Mouse (Mus musculus): ENCODE results near the gene Prkn. TPM values are rescaled to one million over a fixed set of nuclear protein-coding genes. Genes with fewer than 3 reads are reported as not detected.

Prkn gene
- polyA plus RNA-seq, 1 experiment: 1.00 TPM

GRCm38 (mm10) chr17:12059041-12059440 lies 1218.9 kb downstream of the Prkn start:
- no peaks in the 10 kb centered on the region for H3K36me3 ChIP-seq (replicated peaks; ENCODE audit: low read length)
- no peak overlapping the region for H3K4me3 ChIP-seq (replicated peaks)
- no peaks in the 10 kb centered on the region for H3K27me3 ChIP-seq (replicated peaks)
- peaks cover 31% of the 10 kb centered on the region for H3K9me3 ChIP-seq
- H3K4me1 ChIP-seq: no peaks in the 10 kb centered on the region
- TF ChIP-seq GATA1 (IDR thresholded peaks at IDR 0.05; ENCODE audit: borderline replicate concordance, low read length): no peak
- TF ChIP-seq FLI1 (IDR thresholded peaks at IDR 0.05; ENCODE audit: low read length): no peak

GRCm38 (mm10) chr17:12061381-12061780 lies 1221.2 kb downstream of the Prkn start:
- Histone ChIP-seq H3K27me3 (replicated peaks) (no peaks in the 10 kb centered on the region), H3K9me3 (peaks cover 23% of the 10 kb centered on the region), H3K4me3 (replicated peaks) (no peak overlapping the region), H3K4me1 (no peaks in the 10 kb centered on the region), H3K36me3 (replicated peaks; ENCODE audit: low read length) (no peaks in the 10 kb centered on the region)
- no peak for TF ChIP-seq FLI1 (IDR thresholded peaks at IDR 0.05; ENCODE audit: low read length)

GRCm38 (mm10) chr17:12062861-12063260 lies 1222.7 kb downstream of the Prkn start:
- Histone ChIP-seq H3K4me3 (replicated peaks) (no peak overlapping the region), H3K36me3 (replicated peaks; ENCODE audit: low read length) (no peaks in the 10 kb centered on the region), H3K4me1 (no peaks in the 10 kb centered on the region), H3K27me3 (replicated peaks) (no peaks in the 10 kb centered on the region), H3K9me3 (peaks cover 31% of the 10 kb centered on the region)
- TF ChIP-seq GATA1 (IDR thresholded peaks at IDR 0.05; ENCODE audit: borderline replicate concordance, low read length) (no peak), FLI1 (IDR thresholded peaks at IDR 0.05; ENCODE audit: low read length) (no peak)

- no peaks in the 10 kb centered on the region for H3K27me3 ChIP-seq (replicated peaks)
- no peaks in the 10 kb centered on the region for H3K4me1 ChIP-seq
- no peak overlapping the region for H3K4me3 ChIP-seq (replicated peaks)
- H3K9me3 ChIP-seq: peaks cover 34% of the 10 kb centered on the region
- TF ChIP-seq GATA1 (IDR thresholded peaks at IDR 0.05; ENCODE audit: borderline replicate concordance, low read length) (no peak), FLI1 (IDR thresholded peaks at IDR 0.05; ENCODE audit: low read length) (no peak)
- no peaks in the 10 kb centered on the region for H3K36me3 ChIP-seq (replicated peaks; ENCODE audit: low read length)
Measured at GRCm38 (mm10) chr17:12063533-12063932, 1223.3 kb downstream of the Prkn start.

GRCm38 (mm10) chr17:12066054-12066453 lies 1225.9 kb downstream of the Prkn start:
- Histone ChIP-seq H3K9me3 (peaks cover 39% of the 10 kb centered on the region), H3K36me3 (replicated peaks; ENCODE audit: low read length) (no peaks in the 10 kb centered on the region), H3K27me3 (replicated peaks) (no peaks in the 10 kb centered on the region), H3K4me1 (no peaks in the 10 kb centered on the region), H3K4me3 (replicated peaks) (no peak overlapping the region)
- TF ChIP-seq FLI1 (IDR thresholded peaks at IDR 0.05; ENCODE audit: low read length): no peak
- TF ChIP-seq GATA1 (IDR thresholded peaks at IDR 0.05; ENCODE audit: borderline replicate concordance, low read length): no peak

GRCm38 (mm10) chr17:12076816-12077215 lies 1236.6 kb downstream of the Prkn start:
- Histone ChIP-seq H3K4me1 (no peaks in the 10 kb centered on the region), H3K27me3 (replicated peaks) (no peaks in the 10 kb centered on the region), H3K36me3 (replicated peaks; ENCODE audit: low read length) (no peaks in the 10 kb centered on the region), H3K9me3 (peaks cover 18% of the 10 kb centered on the region), H3K4me3 (replicated peaks) (no peak overlapping the region)
- TF ChIP-seq GATA1 (IDR thresholded peaks at IDR 0.05; ENCODE audit: borderline replicate concordance, low read length): no peak
- no peak for TF ChIP-seq FLI1 (IDR thresholded peaks at IDR 0.05; ENCODE audit: low read length)

GRCm38 (mm10) chr17:12080656-12081495 lies 1240.7 kb downstream of the Prkn start:
- Histone ChIP-seq H3K4me3 (replicated peaks) (no peak overlapping the region), H3K4me1 (no peaks in the 10 kb centered on the region), H3K27me3 (replicated peaks) (no peaks in the 10 kb centered on the region), H3K36me3 (replicated peaks; ENCODE audit: low read length) (no peaks in the 10 kb centered on the region), H3K9me3 (peaks cover 12% of the 10 kb centered on the region)
- TF ChIP-seq GATA1 (IDR thresholded peaks at IDR 0.05; ENCODE audit: borderline replicate concordance, low read length) (no peak), FLI1 (IDR thresholded peaks at IDR 0.05; ENCODE audit: low read length) (no peak)

GRCm38 (mm10) chr17:12082201-12082600 lies 1242.0 kb downstream of the Prkn start:
- no peaks in the 10 kb centered on the region for H3K4me1 ChIP-seq
- H3K4me3 ChIP-seq (replicated peaks): no peak overlapping the region
- H3K36me3 ChIP-seq (replicated peaks; ENCODE audit: low read length): no peaks in the 10 kb centered on the region
- no peaks in the 10 kb centered on the region for H3K27me3 ChIP-seq (replicated peaks)
- TF ChIP-seq GATA1 (IDR thresholded peaks at IDR 0.05; ENCODE audit: borderline replicate concordance, low read length): no peak
- no peak for TF ChIP-seq FLI1 (IDR thresholded peaks at IDR 0.05; ENCODE audit: low read length)
- H3K9me3 ChIP-seq: peaks cover 7% of the 10 kb centered on the region

- H3K9me3 ChIP-seq: no peaks in the 10 kb centered on the region
- H3K36me3 ChIP-seq (replicated peaks; ENCODE audit: low read length): no peaks in the 10 kb centered on the region
- H3K4me3 ChIP-seq (replicated peaks): no peak overlapping the region
- no peaks in the 10 kb centered on the region for H3K4me1 ChIP-seq
- H3K27me3 ChIP-seq (replicated peaks): no peaks in the 10 kb centered on the region
- TF ChIP-seq FLI1 (IDR thresholded peaks at IDR 0.05; ENCODE audit: low read length) (no peak), GATA1 (IDR thresholded peaks at IDR 0.05; ENCODE audit: borderline replicate concordance, low read length) (no peak)
Measured at GRCm38 (mm10) chr17:12090261-12090927, 1250.2 kb downstream of the Prkn start.

- H3K36me3 ChIP-seq (replicated peaks; ENCODE audit: low read length): no peaks in the 10 kb centered on the region
- H3K9me3 ChIP-seq: no peaks in the 10 kb centered on the region
- H3K4me1 ChIP-seq: no peaks in the 10 kb centered on the region
- TF ChIP-seq GATA1 (IDR thresholded peaks at IDR 0.05; ENCODE audit: borderline replicate concordance, low read length) (no peak), FLI1 (IDR thresholded peaks at IDR 0.05; ENCODE audit: low read length) (no peak)
- H3K4me3 ChIP-seq (replicated peaks): no peak overlapping the region
- H3K27me3 ChIP-seq (replicated peaks): no peaks in the 10 kb centered on the region
Measured at GRCm38 (mm10) chr17:12092901-12093564, 1252.8 kb downstream of the Prkn start.
